Mouse (Mus musculus): ENCODE results near the gene Sdccag8. TPM values are rescaled to one million over a fixed set of nuclear protein-coding genes. Genes with fewer than 3 reads are reported as not detected.

Gene Sdccag8
- total RNA-seq (2023) = 10 to 100 TPM; 16.8 to 18.0 TPM

DNA sequence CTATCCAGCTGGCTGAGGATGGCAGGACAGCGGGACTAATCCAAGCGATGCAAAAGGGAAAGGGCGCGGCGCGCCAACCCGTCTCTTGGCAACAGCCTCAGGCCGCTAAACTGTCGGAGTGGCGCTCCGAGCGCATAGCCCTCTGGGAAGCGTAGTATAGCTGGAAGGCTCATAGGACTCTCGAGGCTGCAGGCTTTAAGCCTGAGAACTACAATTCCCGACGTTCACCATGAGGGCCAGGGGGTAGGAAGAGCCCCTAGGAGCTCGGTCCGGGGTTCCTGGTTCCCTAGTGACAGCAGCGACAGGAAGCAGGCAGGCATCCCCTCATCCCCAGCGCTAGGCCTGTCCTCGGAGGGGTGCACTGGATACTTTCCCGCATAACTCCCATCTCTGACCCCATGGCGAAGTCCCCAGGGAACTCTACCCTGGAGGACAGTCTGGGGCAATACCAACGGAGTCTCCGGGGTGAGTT is at the start of gene Sdccag8:
Gene Sdccag8, plus strand, starts transcription at position 70 of the 472 bp plus-strand sequence.

DNA sequence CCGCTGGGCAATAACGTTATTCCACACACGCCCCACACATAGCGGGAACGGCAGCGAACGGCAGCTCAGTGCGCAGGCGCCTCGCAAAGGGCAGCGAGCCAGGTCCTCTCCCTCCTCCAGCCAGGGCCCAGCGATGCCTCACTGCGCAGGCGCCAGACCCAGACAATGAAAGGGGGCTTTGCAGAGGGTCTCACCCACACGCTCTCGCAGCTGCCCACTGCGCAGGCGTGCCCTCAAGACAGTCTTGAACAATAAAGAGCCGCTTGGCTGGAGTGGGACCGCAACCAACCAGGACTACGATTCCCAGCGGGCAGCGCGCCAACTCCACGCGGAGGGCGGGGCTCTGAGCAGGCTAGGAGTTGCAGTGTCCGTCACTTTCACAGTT is 432 bp upstream of the Sdccag8 start, which contains the start of gene Cep170:
Gene Cep170, minus strand, starts transcription at position 32 of the 385 bp plus-strand sequence.

Other genes with a start within 250 kb of the Sdccag8 start
- gene Cep170, start 593 bp upstream of the Sdccag8 start, total RNA-seq (2023) = 10 to 100 TPM; 26.9 to 33.2 TPM